Mouse (Mus musculus) kidney, postnatal 25 days (tissue): ENCODE results near the gene Fbxw8.

Source experiments
- DNase-seq, 2 experiments: peaks; one replicate each; pipeline ENCODE4 v3.0.0; 2021; ENCODE audit warnings: mixed read lengths in 2 of 2

Fbxw8 gene

DNA sequence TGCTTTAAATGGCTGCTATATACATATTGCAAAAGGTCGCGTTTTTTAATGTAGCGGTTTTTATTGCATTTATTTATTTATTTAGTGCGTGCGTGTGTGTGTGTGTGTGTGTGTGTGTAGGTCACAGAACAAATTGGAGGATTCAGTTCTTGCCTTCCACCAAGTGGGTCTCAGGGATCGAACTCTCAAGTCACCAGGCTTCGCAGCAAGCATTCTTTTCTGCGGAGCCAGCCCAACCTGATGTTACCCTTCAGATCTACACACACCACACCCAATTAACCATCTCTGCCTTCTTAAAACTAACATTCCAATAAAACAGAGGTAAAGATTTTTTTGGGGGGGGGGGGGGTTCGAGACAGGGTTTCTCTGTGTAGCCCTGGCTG lies 292 bp upstream of the Fbxw8 start:
- no peak for DNase-seq

DNA sequence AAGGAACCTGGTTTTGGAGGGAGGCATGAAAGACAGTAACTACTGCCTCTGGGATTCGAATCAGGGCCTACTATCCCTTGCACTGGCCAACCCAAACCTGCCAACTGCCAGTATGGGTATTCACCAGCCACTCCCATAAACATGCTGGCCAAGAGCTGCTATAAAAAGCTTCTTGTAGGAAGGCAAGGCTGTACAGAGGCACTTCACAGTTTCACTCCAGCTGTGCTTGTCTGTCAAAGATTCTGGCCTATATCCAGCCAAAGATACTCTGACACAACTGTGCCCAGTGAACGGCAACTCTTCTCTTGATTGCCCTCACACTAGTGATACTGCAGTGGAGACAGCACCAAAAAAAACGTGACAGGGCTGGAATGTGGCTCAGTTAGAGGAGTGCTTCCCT lies 5.6 kb downstream of the Fbxw8 start:
- no peak for DNase-seq

DNA sequence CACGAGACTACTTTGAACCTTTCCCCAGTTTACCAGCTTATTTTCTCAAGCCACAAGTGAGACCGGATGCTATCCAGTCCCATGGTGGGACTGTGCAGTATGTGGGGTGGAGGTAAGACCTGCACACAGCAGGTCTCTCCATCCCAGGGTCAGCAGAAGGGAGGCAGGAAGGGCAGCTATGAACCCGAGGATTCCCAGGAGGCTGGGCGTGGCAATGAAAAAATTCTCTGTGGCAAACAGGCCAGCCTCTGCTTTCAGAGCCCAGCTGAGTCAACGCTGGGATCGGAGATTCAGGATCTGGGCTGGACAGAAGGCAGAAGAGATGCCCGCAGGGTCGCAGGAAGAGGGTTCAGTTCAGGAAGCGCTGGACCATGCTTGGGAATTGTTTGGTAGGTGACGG lies 8.0 kb downstream of the Fbxw8 start:
- DNase-seq, result no peak

DNA sequence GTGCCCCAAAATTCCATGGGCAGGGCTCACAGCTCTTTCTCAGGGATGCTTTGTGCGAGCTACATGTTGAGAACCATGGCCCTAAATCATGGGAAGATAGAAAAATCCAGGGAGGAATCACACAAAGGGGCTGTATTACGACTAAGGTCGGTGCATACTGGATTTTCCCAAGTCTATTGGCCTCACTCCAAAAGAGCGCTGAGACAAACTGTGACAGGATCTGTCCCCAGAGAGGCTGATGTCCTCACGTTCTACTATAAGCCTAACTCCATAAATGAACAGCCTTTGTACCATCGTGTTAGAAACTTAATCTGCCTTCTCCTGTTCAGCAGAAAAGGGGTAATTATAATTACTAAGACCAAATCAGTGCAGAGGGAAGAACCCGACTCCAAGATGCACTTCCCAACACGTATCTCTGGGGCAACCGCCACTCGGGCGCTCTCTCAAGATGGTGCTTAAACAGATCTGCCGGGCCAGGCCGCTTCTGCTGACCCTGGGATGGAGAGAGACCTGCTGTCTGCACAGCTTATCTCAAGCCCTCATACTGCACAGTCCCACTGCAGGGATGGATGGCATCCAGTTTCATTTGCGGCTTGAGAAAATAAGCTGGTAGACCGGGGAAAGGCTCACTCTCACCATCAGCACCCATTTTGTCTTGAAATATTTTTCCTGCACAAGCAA lies 9.1 kb downstream of the Fbxw8 start:
- DNase-seq, result peak in 1 of 2 experiments; percentile 24

DNA sequence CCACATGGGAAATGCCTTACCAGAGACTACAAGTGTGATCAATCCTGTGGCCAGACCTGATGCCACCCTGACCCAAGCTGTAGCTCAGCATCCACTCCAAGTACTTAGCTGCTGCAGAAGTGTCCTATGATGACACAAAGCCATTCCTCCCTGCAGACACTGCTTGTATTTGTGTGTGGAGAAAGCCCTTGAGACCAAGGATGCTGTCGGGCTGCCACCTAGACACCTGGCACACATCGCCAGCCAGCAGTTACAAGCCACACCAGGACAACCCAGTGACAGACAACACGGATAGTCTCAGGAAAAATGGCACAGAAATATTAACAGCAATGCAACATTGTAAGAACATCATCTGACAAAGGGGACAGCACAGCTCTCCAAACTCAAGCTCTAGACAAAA lies 9.8 kb downstream of the Fbxw8 start:
- DNase-seq, result no peak

DNA sequence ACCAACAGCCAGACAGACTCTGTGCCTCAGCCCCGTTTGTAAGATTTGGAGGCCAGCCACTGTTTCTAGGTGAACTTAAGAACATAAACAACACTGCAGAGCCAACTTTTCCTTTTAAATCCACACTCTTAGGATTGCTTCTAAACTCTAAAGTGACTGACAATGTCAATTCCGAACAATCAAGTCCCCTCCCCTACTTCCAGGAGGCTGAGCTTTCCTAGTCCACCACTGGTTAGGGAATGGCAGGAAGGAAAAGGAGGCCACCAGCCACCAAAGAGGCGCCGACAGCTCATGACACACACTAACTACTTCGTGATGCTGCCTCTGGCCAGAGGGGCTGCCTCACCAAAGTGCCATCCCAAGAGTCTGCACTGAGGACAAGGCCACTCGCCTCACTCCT lies 10.5 kb downstream of the Fbxw8 start:
- DNase-seq, result no peak

DNA sequence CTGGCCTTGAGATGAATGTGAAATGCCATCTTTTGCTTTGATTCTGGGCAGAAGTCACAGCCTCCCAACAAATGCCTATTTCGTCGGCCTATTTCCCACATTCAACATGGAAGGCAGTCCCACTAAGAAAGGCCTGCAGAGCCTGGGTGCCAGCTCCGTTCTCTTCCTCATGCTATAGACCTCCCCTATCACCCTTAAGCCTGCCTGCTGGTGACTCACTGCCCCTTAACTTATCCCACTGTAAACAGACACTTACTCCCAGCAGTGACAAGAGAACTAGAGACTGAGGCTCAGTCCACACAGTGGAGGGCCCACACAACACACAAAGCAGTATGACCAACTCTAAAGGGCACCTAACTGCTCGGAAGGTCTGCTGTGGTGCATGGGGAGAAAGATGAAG lies 10.9 kb downstream of the Fbxw8 start:
- DNase-seq, result no peak

DNA sequence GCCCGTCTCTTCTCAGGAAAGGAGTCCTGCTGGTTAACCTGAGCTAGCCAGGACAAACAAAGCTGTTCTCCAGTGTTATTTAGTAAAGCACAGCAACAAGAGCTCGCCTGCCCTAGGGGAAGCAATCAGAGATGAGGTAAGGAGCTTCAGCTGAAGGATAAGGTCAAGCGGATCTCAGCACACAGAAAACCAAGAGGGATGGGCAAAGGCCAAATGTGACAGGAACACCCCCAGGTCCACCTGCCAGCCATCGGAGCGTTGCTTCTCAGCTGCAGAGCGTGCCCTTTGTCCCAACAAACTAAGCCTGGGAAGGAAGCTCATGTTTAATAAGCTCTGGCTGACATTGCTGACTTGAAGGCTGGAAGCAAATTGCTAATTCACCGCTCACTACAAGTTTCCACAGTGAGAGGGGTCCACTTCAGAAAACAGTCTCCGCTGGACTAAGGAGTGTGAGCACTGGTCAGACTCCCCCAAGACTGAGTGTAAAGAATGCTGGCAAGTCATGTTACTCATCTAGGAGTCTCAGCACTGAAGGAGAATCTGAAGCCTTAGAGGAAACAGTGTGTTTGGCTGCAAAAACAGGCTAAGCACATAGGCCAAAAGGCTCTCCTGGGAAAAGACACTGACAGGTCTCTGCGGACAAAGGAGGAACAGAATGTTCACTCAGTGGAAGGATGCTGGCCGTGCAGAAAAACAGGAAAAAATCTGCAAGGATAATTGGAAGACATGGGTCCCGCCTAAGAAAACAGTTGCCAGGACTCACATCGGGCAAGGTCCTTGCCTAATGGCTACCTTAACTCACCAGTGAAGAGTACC lies 11.8 kb downstream of the Fbxw8 start:
- DNase-seq, result peak; percentile 58 to 86

DNA sequence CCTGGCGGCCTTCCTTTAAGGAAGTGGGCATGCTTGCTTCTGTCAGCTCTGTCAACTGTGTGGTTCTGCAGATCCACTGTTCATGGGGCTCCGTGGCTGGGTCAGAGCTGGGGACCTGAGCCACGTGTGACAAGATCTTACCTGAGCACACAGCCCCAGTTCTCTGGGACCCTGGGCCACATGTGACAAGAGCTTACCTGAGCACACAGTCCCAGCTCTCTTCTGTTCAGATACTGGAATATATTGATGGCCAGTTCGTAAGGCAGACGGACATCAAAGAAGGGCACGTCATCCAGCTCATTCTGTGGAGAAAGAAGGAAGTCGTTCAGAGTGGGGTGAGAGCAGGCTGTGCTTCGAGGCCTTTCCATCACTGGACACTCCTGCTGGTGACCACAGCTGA lies 12.8 kb downstream of the Fbxw8 start:
- no peak for DNase-seq

DNA sequence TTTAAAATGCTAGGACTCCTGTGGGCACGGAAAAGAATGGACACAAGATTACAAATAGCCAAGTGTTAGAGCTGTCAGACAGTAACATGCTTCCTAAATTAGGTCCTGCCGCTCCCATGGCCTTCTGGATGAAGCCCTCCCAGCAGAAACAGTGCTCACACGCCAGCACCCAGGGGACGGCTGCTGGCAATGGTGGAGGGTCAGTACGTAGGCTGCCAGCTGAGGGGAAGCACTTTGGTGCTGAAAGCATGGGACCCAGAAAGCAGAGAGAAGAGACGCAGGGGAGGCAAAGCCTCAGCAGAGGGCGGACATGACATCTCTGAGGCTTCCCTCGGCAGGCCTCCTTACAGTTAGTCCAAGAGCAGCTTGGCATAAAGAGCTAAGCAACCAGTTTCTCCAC lies 15.6 kb downstream of the Fbxw8 start:
- no peak for DNase-seq

DNA sequence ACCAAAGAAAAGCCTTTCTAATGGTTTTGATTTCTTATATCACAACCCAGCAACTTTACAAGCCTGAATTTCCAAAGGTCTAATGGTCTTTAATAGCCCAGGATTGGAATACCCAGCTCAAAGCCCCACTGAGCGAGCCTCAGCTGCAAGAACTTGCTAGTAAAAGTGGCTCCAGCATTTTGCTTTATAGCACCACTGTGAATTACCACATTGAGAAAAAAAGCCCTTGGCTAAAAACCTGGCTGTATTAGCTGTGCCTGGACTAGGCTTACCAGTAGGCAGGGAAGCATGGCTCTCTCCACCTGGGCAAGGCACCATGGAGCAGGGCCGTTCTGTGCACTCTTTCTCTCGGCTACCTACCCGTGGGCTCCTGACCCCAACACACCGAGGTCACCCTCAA lies 18.9 kb downstream of the Fbxw8 start:
- no peak for DNase-seq

DNA sequence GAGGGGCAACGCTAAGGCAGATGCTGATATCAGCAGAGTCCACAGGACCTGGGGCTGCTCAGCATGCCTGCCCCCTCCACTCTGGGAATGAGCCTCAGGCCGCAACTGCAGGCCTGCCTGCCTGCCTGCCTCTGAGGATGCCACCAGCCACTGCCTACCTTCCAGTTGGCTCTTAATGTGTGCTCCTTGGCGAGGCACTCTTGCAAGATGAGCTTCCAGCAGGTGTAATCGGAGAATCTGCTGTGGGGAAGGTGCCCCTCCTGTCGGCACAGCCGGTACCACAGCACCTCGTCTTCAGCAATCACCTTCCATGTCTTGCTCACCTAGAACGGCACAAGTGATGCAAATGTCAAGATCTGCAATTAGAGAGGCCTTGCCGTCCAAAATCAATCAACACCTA lies 26.6 kb downstream of the Fbxw8 start:
- no peak for DNase-seq

DNA sequence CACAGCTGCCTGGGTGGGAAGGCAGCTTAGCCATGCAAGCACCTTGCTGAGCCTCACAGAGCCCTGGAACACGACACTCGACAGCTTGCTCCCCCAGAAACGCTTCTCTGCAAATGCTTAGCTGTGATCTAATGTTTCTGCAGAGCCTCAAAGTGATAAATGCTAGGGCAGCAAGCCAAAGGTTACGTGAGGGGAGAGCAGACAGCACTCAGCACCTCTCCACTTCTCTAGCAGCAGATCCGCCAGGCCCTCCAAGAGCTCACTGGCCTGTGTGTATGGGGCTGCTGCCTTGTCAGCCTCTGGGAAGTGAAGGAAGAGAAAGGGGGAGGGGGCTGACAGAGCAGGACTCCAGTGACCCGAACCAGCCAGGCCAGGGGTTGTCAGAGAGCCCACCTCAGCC lies 27.1 kb downstream of the Fbxw8 start:
- no peak for DNase-seq

DNA sequence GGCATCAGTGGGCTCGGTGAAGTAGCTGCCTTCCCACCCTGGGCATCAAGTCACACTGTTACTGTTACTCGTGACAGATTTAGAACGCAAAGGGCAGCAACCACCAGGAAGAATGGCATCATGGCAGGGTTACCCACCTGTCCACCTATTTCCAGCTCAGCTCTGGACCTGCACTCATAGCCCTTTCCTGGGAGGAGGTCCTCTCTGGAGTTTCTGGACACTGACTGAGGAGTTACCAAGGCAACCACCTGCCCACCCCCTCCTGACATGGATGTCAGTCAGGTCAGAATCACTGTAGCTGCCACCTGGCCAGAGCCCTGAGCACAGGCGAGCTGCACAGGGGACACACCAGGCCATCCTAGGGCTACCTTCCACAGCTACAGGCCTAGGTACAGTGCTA lies 28.6 kb downstream of the Fbxw8 start:
- no peak for DNase-seq

DNA sequence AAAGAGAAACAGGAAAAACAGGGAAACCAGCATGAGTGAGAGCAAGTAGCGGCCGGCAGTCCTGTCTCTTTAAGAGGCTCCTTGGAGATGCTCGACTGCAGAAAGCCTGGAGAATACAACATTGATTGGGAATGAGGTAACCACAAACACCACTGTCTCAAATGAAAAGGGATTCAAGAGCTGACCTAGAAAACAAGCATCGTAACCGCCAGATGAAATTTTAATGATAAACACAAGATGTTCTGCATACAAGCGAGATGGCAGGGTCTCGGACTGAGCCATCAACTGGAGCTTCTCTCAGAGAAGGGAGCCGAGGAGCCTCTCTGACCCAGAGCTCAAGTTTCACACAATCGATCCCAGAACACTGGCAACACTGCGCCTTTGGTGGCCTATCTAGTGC lies 32.2 kb downstream of the Fbxw8 start:
- no peak for DNase-seq

DNA sequence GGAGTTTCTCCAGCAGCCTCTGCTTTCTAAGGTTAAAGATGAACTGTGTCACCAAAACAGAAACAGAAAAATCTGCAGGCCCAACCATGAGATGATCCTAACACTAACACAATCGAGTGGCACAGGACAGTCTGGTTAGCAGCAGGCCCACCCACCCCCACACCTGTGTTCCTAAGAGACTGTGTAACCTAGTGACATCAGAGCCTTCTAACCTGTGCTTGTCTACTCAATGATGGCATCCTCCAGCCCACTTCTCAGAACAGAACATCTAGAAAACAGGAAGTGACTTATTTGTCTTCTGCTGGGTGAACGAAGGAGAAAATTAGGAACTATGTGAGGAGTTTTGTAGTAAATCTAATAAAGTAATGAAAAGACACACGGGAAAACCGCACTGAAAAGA lies 33.3 kb downstream of the Fbxw8 start:
- DNase-seq, result no peak

DNA sequence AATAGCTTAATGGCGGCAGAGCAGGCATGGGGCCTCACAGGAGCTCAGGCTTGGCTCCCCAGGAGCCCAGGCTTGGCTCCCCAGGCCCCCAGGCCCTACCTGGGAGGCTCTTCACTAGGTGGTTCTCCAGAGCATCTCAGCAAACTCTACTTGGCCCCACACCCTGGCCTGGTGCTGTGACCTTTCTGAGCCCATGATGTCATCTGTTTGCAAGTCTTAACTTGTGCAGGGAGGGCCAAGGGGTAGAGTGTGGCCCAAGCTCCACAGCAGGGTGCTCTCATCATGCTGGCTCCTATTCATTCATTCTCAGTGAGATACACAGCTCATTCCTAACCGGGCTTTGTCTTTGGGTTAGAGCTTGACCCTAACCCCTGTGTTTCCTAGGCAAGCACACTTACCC lies 34.6 kb downstream of the Fbxw8 start:
- no peak for DNase-seq

DNA sequence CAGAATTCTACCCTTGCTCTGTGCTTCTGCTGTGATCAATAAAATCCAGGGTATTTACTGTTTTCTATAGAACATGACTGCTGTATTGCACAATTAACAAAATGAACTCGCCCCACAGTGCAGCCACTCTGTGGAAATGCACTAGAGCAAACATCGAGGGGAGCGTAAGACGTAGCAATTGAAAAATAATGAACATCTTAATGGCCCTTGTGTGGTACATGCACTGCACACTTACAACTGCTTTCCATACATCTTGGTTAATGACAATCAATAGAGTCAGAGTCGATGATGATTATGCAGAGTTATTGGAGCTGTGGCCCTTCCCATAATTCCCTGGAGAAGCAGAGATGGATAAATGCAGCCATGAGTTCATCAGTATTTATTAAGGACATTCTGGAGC lies 36.3 kb downstream of the Fbxw8 start:
- DNase-seq, result no peak

DNA sequence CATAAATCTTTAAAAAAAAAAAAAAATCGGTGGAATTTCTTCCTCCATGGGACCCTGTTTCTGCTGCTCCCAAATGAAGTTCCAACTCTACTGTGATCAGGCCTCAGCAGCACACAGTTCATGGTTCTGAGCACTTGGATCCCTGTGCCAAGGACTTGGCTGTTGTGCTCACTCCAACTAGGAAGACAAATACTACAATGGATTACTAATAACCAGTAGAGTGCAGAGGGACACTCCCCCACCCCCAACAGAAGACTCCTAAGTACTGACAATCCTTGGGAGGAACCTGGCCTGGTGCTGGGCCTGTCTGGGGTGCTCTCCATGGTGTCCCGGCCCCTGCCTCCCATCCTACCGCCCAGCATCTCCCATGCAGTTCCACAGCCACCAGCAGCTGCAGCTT lies 36.9 kb downstream of the Fbxw8 start:
- no peak for DNase-seq

DNA sequence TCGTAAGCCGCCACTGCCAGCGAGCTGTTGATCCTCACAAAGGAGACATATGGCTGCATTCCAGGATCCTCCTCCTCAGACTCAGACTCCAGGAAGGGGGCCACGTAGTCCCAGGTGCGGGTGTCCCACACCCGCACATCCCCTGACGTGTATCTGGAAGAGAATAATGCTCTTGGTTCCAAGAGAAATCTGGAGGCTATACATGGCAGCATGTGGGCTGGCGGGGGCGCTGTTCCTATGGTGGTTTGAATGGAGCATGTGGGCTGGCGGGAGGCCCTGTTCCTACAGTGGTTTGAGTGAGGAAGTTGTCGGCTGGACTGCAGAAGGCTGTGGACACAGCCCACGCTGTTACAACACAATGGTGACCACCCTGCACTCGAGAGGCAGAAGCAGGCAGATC lies 41.6 kb downstream of the Fbxw8 start:
- no peak for DNase-seq

DNA sequence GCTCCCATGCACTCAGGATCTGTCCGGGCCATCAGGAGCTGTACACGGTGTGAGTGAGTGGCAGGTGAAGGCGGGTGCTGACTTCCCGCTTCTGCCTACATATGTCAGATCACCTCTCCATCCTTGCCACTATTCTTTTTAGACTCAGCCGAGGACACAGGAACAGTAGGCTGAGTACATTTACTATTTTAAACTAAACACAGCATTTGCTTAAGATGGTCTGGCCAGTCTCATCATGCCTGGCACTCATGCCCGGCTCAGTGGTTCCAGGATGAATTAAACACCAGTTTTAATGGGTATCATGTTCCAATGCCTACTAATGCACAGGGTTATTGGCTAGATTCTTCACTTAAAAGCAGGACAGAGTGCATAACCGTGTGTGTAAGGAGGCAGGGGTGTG lies 42.2 kb downstream of the Fbxw8 start:
- no peak for DNase-seq

DNA sequence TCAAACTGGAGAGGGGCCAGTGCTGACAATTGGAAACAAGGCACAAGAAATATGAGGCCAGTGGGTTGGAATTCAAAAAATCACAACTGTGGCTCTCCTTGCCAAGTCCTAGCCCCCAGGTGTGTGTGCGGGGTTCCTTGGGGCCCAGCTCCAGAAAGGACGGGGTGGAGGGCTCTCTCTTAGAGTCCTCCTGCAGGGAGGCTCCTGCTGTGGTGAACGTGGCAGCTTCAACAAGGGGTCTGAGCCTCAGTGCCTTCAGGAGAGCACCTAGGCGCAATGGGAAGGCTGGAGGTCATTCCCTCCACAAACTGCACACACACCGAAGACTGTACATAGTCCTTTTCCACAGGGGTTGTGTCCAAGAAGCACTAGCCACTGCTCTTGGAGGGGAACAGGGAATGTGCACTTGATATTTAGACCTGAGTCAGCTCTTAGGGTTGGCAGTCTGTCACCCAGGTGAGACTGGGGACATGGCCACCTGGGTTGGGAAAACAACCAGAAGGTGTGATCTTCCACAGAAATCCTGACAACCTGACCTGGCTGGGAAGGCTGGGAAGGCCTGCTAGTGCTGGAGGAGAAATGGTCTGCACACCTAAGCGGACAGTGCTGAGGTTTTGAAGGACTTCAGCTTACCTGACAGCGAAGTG lies 46.3 kb downstream of the Fbxw8 start:
- no peak for DNase-seq

DNA sequence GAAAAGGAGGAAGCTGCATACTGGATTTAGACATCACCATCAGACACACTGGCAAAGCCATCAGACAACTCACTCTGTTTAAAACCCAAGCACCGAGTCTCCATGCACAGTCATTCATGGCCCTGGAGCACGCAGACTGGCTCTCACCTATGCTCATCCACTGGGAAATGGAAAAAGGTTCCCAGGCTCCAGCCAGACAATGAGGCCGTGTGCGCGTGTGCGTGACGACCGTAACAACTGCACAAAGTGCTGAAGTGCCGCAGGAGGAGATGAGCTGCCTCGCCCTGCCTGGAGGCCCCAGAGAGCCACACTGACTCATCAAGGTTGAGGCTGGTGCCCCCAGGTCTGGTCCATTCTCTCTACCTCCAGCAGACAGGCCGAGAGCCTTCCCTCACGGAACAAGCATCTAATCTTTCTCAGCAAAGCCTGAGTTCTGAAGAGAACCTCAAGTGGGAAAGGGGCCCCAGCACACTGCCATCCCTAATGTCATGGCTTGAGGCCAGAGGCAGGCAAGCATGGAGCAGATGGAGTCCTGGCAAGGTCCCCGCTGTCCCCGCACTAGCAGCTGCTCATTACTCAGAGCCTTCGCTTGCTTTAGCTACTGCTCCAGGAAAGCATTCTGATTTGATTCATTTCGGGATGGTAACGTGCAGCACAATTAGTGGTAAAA lies 47.0 kb downstream of the Fbxw8 start:
- no peak for DNase-seq

DNA sequence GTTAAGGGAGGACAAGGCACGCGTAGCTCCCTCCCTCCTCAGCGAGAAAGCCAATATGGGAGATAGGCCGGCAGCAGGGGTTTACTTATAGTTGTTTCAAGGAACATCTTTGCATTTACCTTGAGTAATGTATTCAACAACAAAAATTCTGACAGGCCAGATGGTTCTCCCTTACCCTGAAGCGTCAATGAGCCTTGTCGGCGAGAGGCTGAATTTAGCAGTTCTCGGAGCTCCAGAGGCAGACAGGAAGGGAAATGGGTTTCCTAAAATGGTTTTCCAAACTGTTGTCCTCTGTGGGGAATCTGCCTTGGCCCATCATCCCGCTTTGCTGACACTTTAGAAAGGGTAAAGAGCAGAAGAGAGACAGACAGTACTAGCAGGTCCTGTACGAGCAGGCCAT lies 48.6 kb downstream of the Fbxw8 start:
- DNase-seq, result no peak
